Mouse (Mus musculus): ENCODE measurements around the gene Nwd1.
"Not testable (repeated sequence)": the region's sequence is repeated elsewhere in the genome, so short reads cannot be mapped to it uniquely, and the experiment has no call there.

The Nwd1 gene

GRCm38 (mm10) chr8:72646060-72646767 lies at the start of gene Nwd1:
Gene Nwd1, plus strand, starts transcription at chr8:72646711.
- peak; percentile 8 to 11 for DNase-seq

GRCm38 (mm10) chr8:72642885-72643284 lies 3.6 kb upstream of the Nwd1 start:
- DNase-seq = no peak

- no peak for DNase-seq
Observed at GRCm38 (mm10) chr8:72644601-72645000, 1.9 kb upstream of the Nwd1 start.

GRCm38 (mm10) chr8:72646768-72647143 lies 245 bp downstream of the Nwd1 start:
- no peak for DNase-seq

GRCm38 (mm10) chr8:72650697-72651096 lies 4.2 kb downstream of the Nwd1 start:
- DNase-seq = no peak

- DNase-seq = no peak
Observed at GRCm38 (mm10) chr8:72654565-72655521, 8.3 kb downstream of the Nwd1 start.

GRCm38 (mm10) chr8:72655522-72655912 lies 9.0 kb downstream of the Nwd1 start:
- DNase-seq = no peak

- DNase-seq = no peak
Observed at GRCm38 (mm10) chr8:72659967-72660366, 13.5 kb downstream of the Nwd1 start.

GRCm38 (mm10) chr8:72664107-72664652 lies 17.7 kb downstream of the Nwd1 start:
- no peak for DNase-seq

GRCm38 (mm10) chr8:72664757-72665156 lies 18.2 kb downstream of the Nwd1 start:
- DNase-seq = no peak

GRCm38 (mm10) chr8:72665405-72665804 lies 18.9 kb downstream of the Nwd1 start:
- DNase-seq = no peak

- DNase-seq = no peak
Observed at GRCm38 (mm10) chr8:72668925-72669324, 22.4 kb downstream of the Nwd1 start.

- DNase-seq = no peak
Observed at GRCm38 (mm10) chr8:72672802-72673201, 26.3 kb downstream of the Nwd1 start.

GRCm38 (mm10) chr8:72674184-72674583 lies 27.7 kb downstream of the Nwd1 start:
- DNase-seq = no peak

- DNase-seq = no peak
Observed at GRCm38 (mm10) chr8:72676436-72676835, 29.9 kb downstream of the Nwd1 start.

GRCm38 (mm10) chr8:72676844-72677243 lies 30.3 kb downstream of the Nwd1 start:
- not testable (repeated sequence) for DNase-seq

- DNase-seq = no peak
Observed at GRCm38 (mm10) chr8:72677331-72677730, 30.8 kb downstream of the Nwd1 start.

GRCm38 (mm10) chr8:72680133-72680532 lies 33.6 kb downstream of the Nwd1 start:
- peak in 1 of 2 experiments; percentile 46 for DNase-seq

- DNase-seq = no peak
Observed at GRCm38 (mm10) chr8:72682051-72682687, 35.7 kb downstream of the Nwd1 start.

GRCm38 (mm10) chr8:72683010-72683521 lies 36.6 kb downstream of the Nwd1 start:
- no peak for DNase-seq

- not testable (repeated sequence) for DNase-seq
Observed at GRCm38 (mm10) chr8:72683572-72684099, 37.1 kb downstream of the Nwd1 start.

GRCm38 (mm10) chr8:72698349-72698926 lies 51.9 kb downstream of the Nwd1 start:
- no peak for DNase-seq
